Mouse (Mus musculus) CH12.LX (cell line): ENCODE measurements at regions not wholly inside any gene's neighbourhood (a gene's known extent, or its start where the extent isn't known, plus 50 kb on each side); places are given as distances from the start of the nearest gene placed in this dataset.

ENCODE experiments used
- DNase-seq: peaks from one replicate; pipeline ENCODE4 v3.0.0-alpha.2; 2013; ENCODE audit errors: extremely low read depth
- H3K27ac ChIP-seq: 2 replicates; pipeline ENCODE4 v1.5.1; 2012; ENCODE audit warnings: low read depth, mild to moderate bottlenecking, control low read depth, moderate library complexity; ENCODE audit not compliant: insufficient read depth
- H3K27me3 ChIP-seq: replicated peaks from 2 replicates; pipeline ENCODE3; 2012; ENCODE audit warnings: inconsistent platforms
- H3K36me3 ChIP-seq, 2 experiments: replicated peaks in 1 of 2; 2 replicates each; pipeline versions ENCODE3 to v1.6.1; 2012; ENCODE audit warnings: inconsistent platforms in 1 of 2, low read length in 1 of 2, mild to moderate bottlenecking in 1 of 2, mixed read lengths in 1 of 2, moderate library complexity in 1 of 2; ENCODE audit not compliant: control insufficient read depth in 1 of 2, insufficient read depth in 1 of 2
- H3K4me1 ChIP-seq, 2 experiments: 2 replicates each; pipeline ENCODE4 v1.6.1; 2012; ENCODE audit warnings: inconsistent platforms in 1 of 2, moderate library complexity in 1 of 2; ENCODE audit not compliant: insufficient read depth in 2 of 2, control insufficient read depth in 1 of 2
- H3K4me2 ChIP-seq: 2 replicates; pipeline ENCODE4 v1.6.1; 2012; ENCODE audit warnings: low read depth, mild to moderate bottlenecking, control low read depth; ENCODE audit not compliant: poor library complexity, insufficient read depth, severe bottlenecking
- H3K4me3 ChIP-seq, 3 experiments: fragments of 150-350 bp in 1 of 3; sonication (generic) in 1 of 3; replicated peaks in 1 of 3; 2 replicates each; pipeline versions ENCODE3 to v1.5.1; 2011 to 2012; ENCODE audit warnings: low read depth in 2 of 3, low read length in 2 of 3, mild to moderate bottlenecking in 2 of 3, moderate library complexity in 2 of 3, control low read depth in 1 of 3, improper control_type of control experiment in 1 of 3, inconsistent platforms in 1 of 3, mixed read lengths in 1 of 3; ENCODE audit not compliant: poor library complexity in 1 of 3
- H3K79me2 ChIP-seq: replicated peaks from 2 replicates; pipeline ENCODE4 v1.6.1; 2012; ENCODE audit warnings: mild to moderate bottlenecking, moderate library complexity; ENCODE audit not compliant: control insufficient read depth, poor library complexity, insufficient read depth, severe bottlenecking; ENCODE audit errors: extremely low read depth
- H3K9ac ChIP-seq: 2 replicates; pipeline ENCODE4 v1.6.1; 2012; ENCODE audit warnings: low read depth, mild to moderate bottlenecking, control low read depth, moderate library complexity; ENCODE audit not compliant: insufficient read depth
- H3K9me3 ChIP-seq: replicated peaks from 2 replicates; pipeline ENCODE3; 2012; ENCODE audit warnings: low read length, inconsistent platforms, mixed read lengths
- BHLHE40 ChIP-seq: IDR thresholded peaks from 2 replicates; pipeline ENCODE4 v1.6.1; 2011; ENCODE audit warnings: mild to moderate bottlenecking, low read depth, low read length, improper control_type of control experiment
- E2F4 ChIP-seq: IDR thresholded peaks from 2 replicates; pipeline ENCODE4 v1.6.1; 2011; ENCODE audit warnings: low read depth, low read length, improper control_type of control experiment; ENCODE audit not compliant: insufficient replicate concordance
- EP300 ChIP-seq: IDR thresholded peaks from 2 replicates; pipeline ENCODE4 v1.6.1; 2011; ENCODE audit warnings: low read length, improper control_type of control experiment
- HCFC1 ChIP-seq: IDR thresholded peaks from 2 replicates; pipeline ENCODE4 v1.6.1; 2012; ENCODE audit warnings: low read depth, mild to moderate bottlenecking, inconsistent platforms, low read length, improper control_type of control experiment
- IRF4 ChIP-seq: IDR thresholded peaks from 2 replicates; pipeline ENCODE4 v1.6.1; 2014; ENCODE audit warnings: low read depth, mild to moderate bottlenecking, inconsistent platforms, low read length, improper control_type of control experiment
- MAFK ChIP-seq: IDR thresholded peaks from 2 replicates; pipeline ENCODE4 v1.6.1; 2011; ENCODE audit warnings: low read length, improper control_type of control experiment; ENCODE audit not compliant: insufficient replicate concordance
- MEF2A ChIP-seq: IDR thresholded peaks from 2 replicates; pipeline ENCODE4 v1.6.1; 2014; ENCODE audit warnings: low read depth, mild to moderate bottlenecking, inconsistent platforms, low read length, improper control_type of control experiment, borderline replicate concordance
- MXI1 ChIP-seq: IDR thresholded peaks from 2 replicates; pipeline ENCODE4 v1.6.1; 2011; ENCODE audit warnings: mild to moderate bottlenecking, low read depth, low read length, improper control_type of control experiment
- MYC ChIP-seq: IDR thresholded peaks from 2 replicates; pipeline ENCODE4 v1.6.1; 2011; ENCODE audit warnings: low read depth, mild to moderate bottlenecking, improper control_type of control experiment, low read length
- PAX5 ChIP-seq: IDR thresholded peaks from 2 replicates; pipeline ENCODE4 v1.6.1; 2012; ENCODE audit warnings: low read length, inconsistent platforms, mixed read lengths
- SMC3 ChIP-seq: IDR thresholded peaks from 2 replicates; pipeline ENCODE4 v1.6.1; 2011; ENCODE audit warnings: low read depth, low read length, improper control_type of control experiment
- TBP ChIP-seq: conservative IDR thresholded peaks from 2 replicates; pipeline ENCODE4 v1.6.1; 2011; ENCODE audit warnings: low read depth, low read length, improper control_type of control experiment
- UBTF ChIP-seq: IDR thresholded peaks from 2 replicates; pipeline ENCODE4 v1.6.1; 2012; ENCODE audit warnings: low read depth, mild to moderate bottlenecking, inconsistent platforms, low read length, improper control_type of control experiment, moderate library complexity
- ZKSCAN1 ChIP-seq: IDR thresholded peaks from 2 replicates; pipeline ENCODE4 v1.6.1; 2012; ENCODE audit warnings: low read depth, inconsistent platforms, low read length, improper control_type of control experiment, borderline replicate concordance
- dilution Hi-C: fragments of 300-500 bp; cut with MboI; formaldehyde crosslinking; loops from 2 replicates; pipeline ENCODE4 v1.14.3; 2020; ENCODE audit warnings: low sequenced_read_pairs; ENCODE audit not compliant: extremely low pct_unique_long_range_greater_than_20kb, extremely low pct_ligation_motif_present
- in situ Hi-C: fragments of 300-500 bp; cut with MboI; formaldehyde crosslinking; loops from 3 replicates; pipeline ENCODE4 v1.14.3; 2019; ENCODE audit warnings: low sequenced_read_pairs, low pct_ligation_motif_present, low pct_unique_long_range_greater_than_20kb, mixed read lengths

- no peak for DNase-seq
- dilution Hi-C loops, result no loop called here
- H3K27me3 ChIP-seq, result peaks cover 79% of the 10 kb centered on the region
These were observed 120.8 kb upstream of the Lemd2 start for GRCm38 (mm10) chr17:27325002-27325460.

GRCm38 (mm10) chr17:27323513-27323912 is 119.2 kb upstream of the Lemd2 start:
- Histone ChIP-seq H3K27me3 (peaks cover 80% of the 10 kb centered on the region), H3K36me3 (no peaks in the 10 kb centered on the region), H3K27ac (no peak overlapping the region), H3K9me3 (peaks cover 11% of the 10 kb centered on the region), H3K4me1 (peaks cover 0 to 6% of the 10 kb centered on the region in 2 experiments; a peak in 1 of 4 replicates), H3K4me3 (no peak overlapping the region), H3K4me2 (no peak overlapping the region), H3K79me2 (no peaks in the 10 kb centered on the region), H3K9ac (no peak overlapping the region)
- no peak for DNase-seq
- TF ChIP-seq MXI1 (no peak), PAX5 (no peak), E2F4 (no peak), EP300 (no peak), MEF2A (no peak), UBTF (no peak), ZKSCAN1 (no peak), IRF4 (no peak), SMC3 (no peak), TBP (no peak), BHLHE40 (no peak), HCFC1 (no peak), MAFK (no peak)
- in situ Hi-C loops, result loop anchor here (10.0 kb wide), 1 partner anchor 159 kb away; the partner anchor contains the start of gene Ip6k3
- dilution Hi-C loops, result no loop called here

More at GRCm38 (mm10) chr17:27325002-27325460, 120.8 kb upstream of the Lemd2 start:
- Histone ChIP-seq H3K4me2 (no peak overlapping the region), H3K79me2 (no peaks in the 10 kb centered on the region), H3K9me3 (peaks cover 11% of the 10 kb centered on the region), H3K27ac (no peak overlapping the region), H3K4me3 (no peak overlapping the region), H3K36me3 (no peaks in the 10 kb centered on the region), H3K9ac (no peak overlapping the region), H3K4me1 (peaks cover 6 to 7% of the 10 kb centered on the region in 2 experiments; a peak in 3 of 4 replicates)
- in situ Hi-C loops, result loop anchor here (10.0 kb wide), 1 partner anchor 160 kb away; the partner anchor contains the start of gene Ip6k3
- TF ChIP-seq MYC, result no peak
